Mouse (Mus musculus) forebrain, embryonic 10.5 days (tissue): ENCODE results near the gene Arhgef2. TPM values are rescaled to one million over a fixed set of nuclear protein-coding genes. Genes with fewer than 3 reads are reported as not detected.

Source experiments
- DNase-seq: peaks from one replicate; pipeline ENCODE4 v3.0.0-alpha.2; 2017; ENCODE audit warnings: low spot score; ENCODE audit errors: extremely low spot score
- H3K27ac ChIP-seq: fragments of 300-500 bp; sonication (generic); 2 replicates; pipeline ENCODE4 v1.5.1; 2016; ENCODE audit warnings: mild to moderate bottlenecking
- H3K27me3 ChIP-seq: fragments of 300-500 bp; sonication (generic); 2 replicates; pipeline ENCODE4 v1.6.1; 2016; ENCODE audit warnings: mild to moderate bottlenecking; ENCODE audit not compliant: poor library complexity, severe bottlenecking
- H3K36me3 ChIP-seq: fragments of 300-500 bp; sonication (generic); replicated peaks from 2 replicates; pipeline ENCODE4 v1.6.1; 2016; ENCODE audit warnings: mild to moderate bottlenecking, moderate library complexity
- H3K4me1 ChIP-seq: fragments of 300-500 bp; sonication (generic); 2 replicates; pipeline ENCODE4 v1.6.1; 2016
- H3K4me3 ChIP-seq: fragments of 300-500 bp; sonication (generic); 2 replicates; pipeline ENCODE4 v1.5.1; 2016; ENCODE audit warnings: mild to moderate bottlenecking, moderate library complexity
- H3K9me3 ChIP-seq: fragments of 300-500 bp; sonication (generic); 2 replicates; pipeline ENCODE4 v1.6.1; 2016; ENCODE audit warnings: mild to moderate bottlenecking, moderate library complexity
- WGBS: fragments of 180-500 bp; shearing (Covaris S2); methylation state at CpG from one replicate; pipeline ENCODE4 v1.1.7; 2016; 5-methylcytosine and 5-hydroxymethylcytosine counted together
- polyA plus RNA-seq: library from polyadenylated mRNA; unstranded; fragments of >200 nt; fragmentation: Nextera tagmentation; extraction: Ambion mirVana; gene quantifications from 2 replicates; pipeline ENCODE4 v1.2.1, GENCODE M21; 2016

Arhgef2 gene
- polyA plus RNA-seq, 1 experiment from 2014 or later: 92.6 TPM

- 0 out of 2 replicates have a peak overlapping the region, but pooled peaks have one; percentile 82 for H3K4me3 ChIP-seq
Observed at GRCm38 (mm10) chr3:88625531-88625930, 19.8 kb downstream of the Arhgef2 start.

DNA sequence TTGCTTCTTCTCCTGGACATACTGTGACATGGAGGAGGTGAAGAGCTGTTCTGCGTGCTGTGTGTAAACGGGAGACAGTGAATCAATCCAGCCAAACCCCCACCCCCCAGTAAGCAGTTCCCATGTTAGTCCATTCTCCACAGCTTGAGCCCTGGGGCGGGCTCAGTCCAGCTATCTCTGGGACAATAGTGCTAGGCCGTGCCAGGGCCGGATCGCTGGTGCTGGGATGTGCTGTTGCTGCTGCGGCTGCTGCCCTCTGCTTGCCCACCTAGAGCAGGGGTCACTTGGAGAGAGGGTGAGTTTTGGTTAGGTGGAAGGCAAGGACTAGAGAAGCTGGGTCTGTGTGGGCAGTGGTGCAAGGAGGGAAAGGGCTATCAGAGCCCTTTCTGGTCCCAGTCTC lies 20.6 kb downstream of the Arhgef2 start:
- Histone ChIP-seq H3K4me3 (peak overlapping the region; percentile 10; the same call in 1 of the 2 replicates), H3K27ac (peak overlapping the region; percentile 48; the same call in 1 of the 2 replicates)

More at GRCm38 (mm10) chr3:88625531-88625930, 19.8 kb downstream of the Arhgef2 start:
- peaks cover 62% of the 10 kb centered on the region for H3K36me3 ChIP-seq
- no peaks in the 10 kb centered on the region for H3K9me3 ChIP-seq
- 92% methylated on average over 7 of the region's 7 CpGs for WGBS
- no peaks in the 10 kb centered on the region for H3K27me3 ChIP-seq
- peak overlapping the region; percentile 99; the same call in 1 of the 2 replicates for H3K27ac ChIP-seq
- no peak for DNase-seq
- H3K4me1 ChIP-seq: peaks cover 82% of the 10 kb centered on the region

GRCm38 (mm10) chr3:88627114-88627513 lies 21.3 kb downstream of the Arhgef2 start:
- Histone ChIP-seq H3K4me1 (peaks cover 80% of the 10 kb centered on the region), H3K27ac (no peak overlapping the region), H3K4me3 (no peak overlapping the region), H3K36me3 (peaks cover 78% of the 10 kb centered on the region), H3K27me3 (no peaks in the 10 kb centered on the region), H3K9me3 (no peaks in the 10 kb centered on the region)
- DNase-seq: no peak
- 80% methylated on average over 4 of the region's 4 CpGs for WGBS

More for the DNA sequence above, 20.6 kb downstream of the Arhgef2 start:
- Histone ChIP-seq H3K36me3 (peaks cover 70% of the 10 kb centered on the region), H3K4me1 (peaks cover 82% of the 10 kb centered on the region), H3K27me3 (no peaks in the 10 kb centered on the region), H3K9me3 (no peaks in the 10 kb centered on the region)
- DNase-seq: no peak
- 83% methylated on average over 7 of the region's 7 CpGs for WGBS

GRCm38 (mm10) chr3:88627535-88627934 lies 21.8 kb downstream of the Arhgef2 start:
- Histone ChIP-seq H3K27ac (0 out of 2 replicates have a peak overlapping the region, but pooled peaks have one; percentile 6), H3K9me3 (no peaks in the 10 kb centered on the region), H3K27me3 (no peaks in the 10 kb centered on the region), H3K4me1 (peaks cover 75% of the 10 kb centered on the region), H3K4me3 (no peak overlapping the region), H3K36me3 (peaks cover 82% of the 10 kb centered on the region)
- no peak for DNase-seq
- 94% methylated on average over 2 of the region's 2 CpGs for WGBS

- Histone ChIP-seq H3K27me3 (no peaks in the 10 kb centered on the region), H3K4me3 (no peak overlapping the region), H3K9me3 (no peaks in the 10 kb centered on the region), H3K27ac (no peak overlapping the region), H3K4me1 (peaks cover 63% of the 10 kb centered on the region), H3K36me3 (peaks cover 94% of the 10 kb centered on the region)
- no peak for DNase-seq
- 80% methylated on average over 4 of the region's 4 CpGs for whole genome bisulfite sequencing
Observed at GRCm38 (mm10) chr3:88628766-88629165, 23.0 kb downstream of the Arhgef2 start.

DNA sequence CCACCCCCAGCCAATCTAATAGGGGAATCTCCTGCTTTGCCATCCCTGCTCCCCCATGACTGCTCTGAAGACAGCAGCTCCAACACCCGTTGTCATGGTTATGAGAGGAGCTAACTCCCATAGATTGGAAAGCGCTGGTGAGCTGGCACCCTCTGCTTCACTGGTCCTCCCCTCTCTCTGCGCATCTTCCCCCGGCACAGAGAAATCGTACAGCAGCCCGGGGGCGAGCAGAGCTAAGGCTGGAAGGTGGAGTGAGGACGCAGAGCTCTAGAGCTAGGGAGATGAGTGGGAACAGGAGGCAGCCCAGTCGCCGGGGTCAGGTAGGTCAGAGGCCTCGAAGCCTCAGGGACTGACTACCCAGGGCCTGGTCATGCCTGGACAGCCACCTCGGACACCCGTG lies 23.5 kb downstream of the Arhgef2 start:
- peaks cover 58% of the 10 kb centered on the region for H3K4me1 ChIP-seq
- DNase-seq: no peak
- no peaks in the 10 kb centered on the region for H3K9me3 ChIP-seq
- 74% methylated on average over 13 of the region's 13 CpGs for WGBS
- H3K27ac ChIP-seq: no peak overlapping the region
- H3K27me3 ChIP-seq: no peaks in the 10 kb centered on the region
- peaks cover 98% of the 10 kb centered on the region for H3K36me3 ChIP-seq
- H3K4me3 ChIP-seq: no peak overlapping the region

DNA sequence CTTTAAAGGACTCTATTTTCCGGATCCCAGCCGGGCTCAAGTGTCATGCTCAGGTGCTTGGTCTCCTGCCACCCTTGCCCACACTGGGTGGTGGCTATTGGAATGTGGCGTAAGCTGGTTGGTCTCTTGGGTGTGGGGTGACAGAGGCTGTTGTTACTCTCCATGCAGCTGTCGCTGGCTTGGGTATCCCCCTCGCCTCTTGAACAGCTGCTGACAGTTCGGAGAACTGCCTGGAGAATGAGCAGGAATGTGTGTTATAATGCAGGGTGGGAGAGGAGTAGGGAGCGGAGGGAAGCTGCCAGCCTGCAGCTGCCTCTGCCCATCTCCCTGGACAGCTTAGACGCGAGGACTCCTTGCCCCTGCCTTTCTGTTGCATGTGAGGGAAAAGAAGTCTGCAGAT lies 24.3 kb downstream of the Arhgef2 start:
- Histone ChIP-seq H3K27me3 (no peaks in the 10 kb centered on the region), H3K36me3 (peaks cover 98% of the 10 kb centered on the region), H3K27ac (no peak overlapping the region), H3K4me3 (no peak overlapping the region), H3K4me1 (peaks cover 51% of the 10 kb centered on the region), H3K9me3 (no peaks in the 10 kb centered on the region)
- 88% methylated on average over 9 of the region's 9 CpGs for WGBS
- DNase-seq: no peak

- H3K27ac ChIP-seq: no peak overlapping the region
- no peaks in the 10 kb centered on the region for H3K9me3 ChIP-seq
- H3K4me1 ChIP-seq: peaks cover 44% of the 10 kb centered on the region
- H3K36me3 ChIP-seq: peaks cover 99% of the 10 kb centered on the region
- WGBS: 82% methylated on average over 6 of the region's 6 CpGs
- H3K4me3 ChIP-seq: no peak overlapping the region
- H3K27me3 ChIP-seq: no peaks in the 10 kb centered on the region
- no peak for DNase-seq
Observed at GRCm38 (mm10) chr3:88630849-88631341, 25.1 kb downstream of the Arhgef2 start.

GRCm38 (mm10) chr3:88631921-88632587 lies 26.3 kb downstream of the Arhgef2 start:
- 86% methylated on average over 12 of the region's 12 CpGs for WGBS

DNA sequence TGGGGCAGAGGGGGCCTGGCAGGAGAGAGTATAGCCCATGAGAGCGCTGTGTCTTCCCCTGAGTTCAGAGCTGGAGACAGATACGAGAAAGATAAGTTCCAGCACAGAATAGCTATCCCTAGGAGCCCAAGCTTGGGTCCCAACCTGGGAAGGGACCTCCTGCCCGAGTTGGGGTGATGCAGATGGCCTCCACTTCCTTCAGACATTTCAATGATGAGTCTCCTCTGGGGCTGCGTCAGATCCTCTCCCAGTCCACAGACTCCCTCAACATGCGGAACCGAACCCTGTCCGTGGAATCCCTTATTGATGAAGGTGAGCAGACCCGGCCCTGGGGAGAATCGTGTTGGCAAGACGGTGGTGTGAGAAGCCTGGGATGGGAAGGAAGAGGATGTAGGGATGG lies 27.3 kb downstream of the Arhgef2 start:
- H3K27ac ChIP-seq: no peak overlapping the region
- no peak overlapping the region for H3K4me3 ChIP-seq
- H3K36me3 ChIP-seq: peaks cover 100% of the 10 kb centered on the region
- WGBS: 94% methylated on average over 10 of the region's 10 CpGs
- no peaks in the 10 kb centered on the region for H3K9me3 ChIP-seq
- H3K27me3 ChIP-seq: no peaks in the 10 kb centered on the region
- DNase-seq: no peak
- peaks cover 28% of the 10 kb centered on the region for H3K4me1 ChIP-seq

More at GRCm38 (mm10) chr3:88631921-88632587, 26.3 kb downstream of the Arhgef2 start:
- Histone ChIP-seq H3K27me3 (no peaks in the 10 kb centered on the region), H3K36me3 (peaks cover 100% of the 10 kb centered on the region), H3K9me3 (no peaks in the 10 kb centered on the region), H3K4me1 (peaks cover 32% of the 10 kb centered on the region), H3K27ac (no peak overlapping the region), H3K4me3 (no peak overlapping the region)
- DNase-seq: no peak

GRCm38 (mm10) chr3:88635506-88636275 lies 29.9 kb downstream of the Arhgef2 start:
- Histone ChIP-seq H3K36me3 (peaks cover 99% of the 10 kb centered on the region), H3K4me3 (no peak overlapping the region), H3K4me1 (peaks cover 4% of the 10 kb centered on the region; the same call in 1 of the 2 replicates), H3K27me3 (no peaks in the 10 kb centered on the region), H3K9me3 (no peaks in the 10 kb centered on the region), H3K27ac (no peak overlapping the region)
- WGBS: 93% methylated on average over 19 of the region's 19 CpGs
- DNase-seq: no peak

GRCm38 (mm10) chr3:88636555-88636986 lies 30.8 kb downstream of the Arhgef2 start:
- H3K27ac ChIP-seq: no peak overlapping the region
- peaks cover 99% of the 10 kb centered on the region for H3K36me3 ChIP-seq
- no peaks in the 10 kb centered on the region for H3K4me1 ChIP-seq
- DNase-seq: no peak
- no peaks in the 10 kb centered on the region for H3K27me3 ChIP-seq
- no peaks in the 10 kb centered on the region for H3K9me3 ChIP-seq
- no peak overlapping the region for H3K4me3 ChIP-seq
- 95% methylated on average over 8 of the region's 8 CpGs for WGBS

GRCm38 (mm10) chr3:88637134-88637533 lies 31.4 kb downstream of the Arhgef2 start:
- H3K4me1 ChIP-seq: no peaks in the 10 kb centered on the region
- H3K9me3 ChIP-seq: no peaks in the 10 kb centered on the region
- DNase-seq: no peak
- no peak overlapping the region for H3K4me3 ChIP-seq
- H3K27me3 ChIP-seq: no peaks in the 10 kb centered on the region
- 95% methylated on average over 5 of the region's 5 CpGs for WGBS
- H3K36me3 ChIP-seq: peaks cover 99% of the 10 kb centered on the region
- no peak overlapping the region for H3K27ac ChIP-seq
